Mouse (Mus musculus) limb, embryonic 10.5 days (tissue): ENCODE measurements around the gene Il1r1. TPM values are rescaled to one million over a fixed set of nuclear protein-coding genes. Genes with fewer than 3 reads are reported as not detected.

Source experiments
- DNase-seq: peaks from one replicate; pipeline ENCODE4 v3.0.0-alpha.2; 2017; ENCODE audit warnings: low spot score
- H3K27ac ChIP-seq: fragments of 300-500 bp; sonication (generic); 2 replicates; pipeline ENCODE4 v1.5.1; 2016; ENCODE audit warnings: mild to moderate bottlenecking
- H3K27me3 ChIP-seq: fragments of 300-500 bp; sonication (generic); 2 replicates; pipeline ENCODE4 v1.6.1; 2016; ENCODE audit warnings: low read depth, mild to moderate bottlenecking; ENCODE audit not compliant: poor library complexity, severe bottlenecking
- H3K36me3 ChIP-seq: fragments of 300-500 bp; sonication (generic); 2 replicates; pipeline ENCODE4 v1.6.1; 2016; ENCODE audit warnings: mild to moderate bottlenecking, moderate library complexity
- H3K4me1 ChIP-seq: fragments of 300-500 bp; sonication (generic); 2 replicates; pipeline ENCODE4 v1.6.1; 2016
- H3K4me3 ChIP-seq: fragments of 300-500 bp; sonication (generic); 2 replicates; pipeline ENCODE4 v1.5.1; 2016; ENCODE audit warnings: mild to moderate bottlenecking, moderate library complexity
- H3K9me3 ChIP-seq: fragments of 300-500 bp; sonication (generic); replicated peaks from 2 replicates; pipeline ENCODE4 v1.6.1; 2016; ENCODE audit warnings: mild to moderate bottlenecking
- WGBS: fragments of 180-500 bp; shearing (Covaris S2); methylation state at CpG from one replicate; pipeline ENCODE4 v1.1.7; 2016; 5-methylcytosine and 5-hydroxymethylcytosine counted together
- polyA plus RNA-seq: library from polyadenylated mRNA; unstranded; fragments of >200 nt; fragmentation: Nextera tagmentation; extraction: Ambion mirVana; gene quantifications from 2 replicates; pipeline ENCODE4 v1.2.1, GENCODE M21; 2016

Il1r1 gene
- polyA plus RNA-seq: 0.51 and 0.60 TPM in 2 replicates

- WGBS: 59% methylated on average over 12 of the region's 12 CpGs
- Histone ChIP-seq H3K4me3 (no peak within 1 kb of the TSS), H3K9me3 (no peaks in the 10 kb centered on the region), H3K27ac (no peak within 1 kb of the TSS), H3K27me3 (no peaks in the 10 kb centered on the region), H3K36me3 (no peaks in the 10 kb centered on the region), H3K4me1 (peaks cover 6% of the 10 kb centered on the region)
- DNase-seq: no peak
Observed at GRCm38 (mm10) chr1:40224539-40225284, at the start of gene Il1r1. Gene Il1r1, plus strand, starts transcription at chr1:40225080.

DNA sequence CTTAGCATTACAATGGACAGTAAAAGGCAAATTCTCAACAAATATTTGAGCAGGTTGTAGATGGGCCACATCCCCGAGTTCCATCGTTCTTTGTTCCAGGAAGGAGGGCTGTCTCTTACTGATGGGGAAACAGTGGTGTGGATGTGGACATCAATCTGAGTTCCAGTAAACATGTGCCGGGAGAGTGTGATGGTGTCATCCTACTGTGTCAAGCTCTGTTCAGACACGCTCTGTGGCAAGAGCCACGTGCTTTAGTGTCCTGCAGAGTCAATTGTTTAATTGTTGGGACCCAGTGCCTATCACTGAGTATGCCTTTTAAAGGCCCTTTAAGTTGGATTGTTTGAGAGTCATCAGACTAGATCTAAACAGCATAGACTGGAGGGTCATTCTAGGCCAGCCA lies 49.8 kb upstream of the Il1r1 start:
- no peak overlapping the region for H3K27ac ChIP-seq
- no peak overlapping the region for H3K4me3 ChIP-seq
- no peaks in the 10 kb centered on the region for H3K36me3 ChIP-seq
- WGBS: 82% methylated on average over 5 of the region's 5 CpGs
- H3K27me3 ChIP-seq: no peaks in the 10 kb centered on the region
- no peaks in the 10 kb centered on the region for H3K4me1 ChIP-seq
- no peaks in the 10 kb centered on the region for H3K9me3 ChIP-seq
- no peak for DNase-seq

DNA sequence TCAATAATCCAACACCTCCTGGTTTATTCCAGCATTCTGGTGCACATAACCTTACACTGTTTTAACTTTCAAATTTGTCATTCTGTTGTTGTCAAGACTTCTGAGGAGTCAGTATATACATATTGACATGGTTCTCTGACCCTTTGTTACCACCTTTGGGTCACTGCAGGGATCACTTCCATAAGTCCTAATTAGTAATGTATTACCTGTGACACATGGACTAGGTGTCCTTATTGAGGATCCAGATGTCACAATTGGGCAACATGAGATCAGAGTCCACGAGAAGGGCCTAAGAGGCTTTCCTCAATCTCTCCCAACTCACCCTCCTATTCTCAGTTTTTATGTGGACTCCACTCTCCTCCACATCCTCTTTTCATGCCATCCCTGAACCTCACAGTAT lies 49.1 kb upstream of the Il1r1 start:
- Histone ChIP-seq H3K9me3 (no peaks in the 10 kb centered on the region), H3K36me3 (no peaks in the 10 kb centered on the region), H3K4me3 (no peak overlapping the region), H3K4me1 (no peaks in the 10 kb centered on the region), H3K27ac (no peak overlapping the region), H3K27me3 (no peaks in the 10 kb centered on the region)
- no peak for DNase-seq
- WGBS: 88% methylated on average over 1 of the region's 1 CpGs

GRCm38 (mm10) chr1:40179031-40179430 lies 45.8 kb upstream of the Il1r1 start:
- H3K9me3 ChIP-seq: no peaks in the 10 kb centered on the region
- 86% methylated on average over 4 of the region's 4 CpGs for WGBS

GRCm38 (mm10) chr1:40179493-40179892 lies 45.4 kb upstream of the Il1r1 start:
- 77% methylated on average over 1 of the region's 1 CpGs for WGBS
- Histone ChIP-seq H3K4me1 (no peaks in the 10 kb centered on the region), H3K4me3 (no peak overlapping the region), H3K36me3 (no peaks in the 10 kb centered on the region), H3K27me3 (no peaks in the 10 kb centered on the region), H3K9me3 (no peaks in the 10 kb centered on the region), H3K27ac (no peak overlapping the region)
- DNase-seq: no peak

More at GRCm38 (mm10) chr1:40179031-40179430, 45.8 kb upstream of the Il1r1 start:
- no peak for DNase-seq
- no peaks in the 10 kb centered on the region for H3K4me1 ChIP-seq
- H3K4me3 ChIP-seq: no peak overlapping the region
- H3K27ac ChIP-seq: no peak overlapping the region
- H3K36me3 ChIP-seq: no peaks in the 10 kb centered on the region
- H3K27me3 ChIP-seq: no peaks in the 10 kb centered on the region

- Histone ChIP-seq H3K27ac (no peak overlapping the region), H3K36me3 (no peaks in the 10 kb centered on the region), H3K4me3 (no peak overlapping the region), H3K9me3 (no peaks in the 10 kb centered on the region), H3K4me1 (no peaks in the 10 kb centered on the region), H3K27me3 (no peaks in the 10 kb centered on the region)
- WGBS: 92% methylated on average over 2 of the region's 2 CpGs
- DNase-seq: no peak
Observed at GRCm38 (mm10) chr1:40180861-40181260, 44.0 kb upstream of the Il1r1 start.

DNA sequence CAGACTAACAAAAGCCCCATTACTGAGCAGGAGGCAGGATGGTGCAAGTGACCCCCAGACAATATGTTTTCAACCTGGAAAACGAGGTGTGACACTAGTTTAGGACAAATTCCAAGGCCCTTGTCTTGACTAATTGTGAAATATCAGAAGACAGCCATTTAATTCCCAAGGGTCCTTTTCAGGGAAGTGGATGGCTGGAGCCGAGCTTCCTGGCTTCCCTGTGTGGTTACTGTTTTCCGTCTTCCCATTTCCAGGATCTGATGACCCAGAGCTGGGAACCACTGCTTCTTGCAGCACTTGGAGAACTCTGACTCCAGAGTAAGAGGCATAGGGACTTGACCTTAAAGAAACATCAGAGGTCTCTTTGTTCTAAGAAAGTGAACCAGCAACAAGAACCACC lies 43.2 kb upstream of the Il1r1 start:
- no peak overlapping the region for H3K4me3 ChIP-seq
- no peaks in the 10 kb centered on the region for H3K9me3 ChIP-seq
- H3K4me1 ChIP-seq: no peaks in the 10 kb centered on the region
- DNase-seq: no peak
- no peaks in the 10 kb centered on the region for H3K36me3 ChIP-seq
- no peaks in the 10 kb centered on the region for H3K27me3 ChIP-seq
- 55% methylated on average over 3 of the region's 3 CpGs for WGBS
- H3K27ac ChIP-seq: no peak overlapping the region

DNA sequence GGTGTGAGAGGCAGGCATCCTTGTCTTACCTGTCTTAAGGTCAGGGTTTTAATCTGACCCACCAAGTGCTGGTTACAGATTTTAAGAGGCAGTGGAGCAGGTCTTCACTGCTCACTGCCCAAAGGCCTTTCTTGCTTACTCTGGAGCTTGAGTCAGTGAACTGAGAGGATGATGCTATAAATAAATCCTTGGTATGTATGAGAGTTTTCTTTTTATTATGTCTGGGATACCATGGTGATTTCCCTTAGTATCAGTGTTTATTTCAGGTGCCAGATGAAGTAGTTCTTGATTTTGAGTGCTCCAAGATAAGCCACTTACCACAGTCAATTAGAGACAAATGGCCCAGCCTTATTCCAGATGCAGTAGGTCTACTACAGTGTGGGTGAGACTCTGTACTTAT lies 41.5 kb upstream of the Il1r1 start:
- no peak for DNase-seq
- Histone ChIP-seq H3K9me3 (no peaks in the 10 kb centered on the region), H3K4me3 (no peak overlapping the region), H3K27ac (no peak overlapping the region), H3K27me3 (no peaks in the 10 kb centered on the region), H3K36me3 (no peaks in the 10 kb centered on the region), H3K4me1 (no peaks in the 10 kb centered on the region)

- Histone ChIP-seq H3K4me3 (no peak overlapping the region), H3K27me3 (no peaks in the 10 kb centered on the region), H3K9me3 (no peaks in the 10 kb centered on the region), H3K36me3 (no peaks in the 10 kb centered on the region), H3K27ac (no peak overlapping the region), H3K4me1 (no peaks in the 10 kb centered on the region)
- DNase-seq: no peak
- 89% methylated on average over 1 of the region's 1 CpGs for WGBS
Observed at GRCm38 (mm10) chr1:40187961-40188360, 36.9 kb upstream of the Il1r1 start.

GRCm38 (mm10) chr1:40190025-40190424 lies 34.9 kb upstream of the Il1r1 start:
- Histone ChIP-seq H3K4me3 (no peak overlapping the region), H3K36me3 (no peaks in the 10 kb centered on the region), H3K4me1 (no peaks in the 10 kb centered on the region), H3K27me3 (no peaks in the 10 kb centered on the region), H3K27ac (no peak overlapping the region), H3K9me3 (no peaks in the 10 kb centered on the region)
- 80% methylated on average over 5 of the region's 5 CpGs for WGBS
- DNase-seq: no peak

DNA sequence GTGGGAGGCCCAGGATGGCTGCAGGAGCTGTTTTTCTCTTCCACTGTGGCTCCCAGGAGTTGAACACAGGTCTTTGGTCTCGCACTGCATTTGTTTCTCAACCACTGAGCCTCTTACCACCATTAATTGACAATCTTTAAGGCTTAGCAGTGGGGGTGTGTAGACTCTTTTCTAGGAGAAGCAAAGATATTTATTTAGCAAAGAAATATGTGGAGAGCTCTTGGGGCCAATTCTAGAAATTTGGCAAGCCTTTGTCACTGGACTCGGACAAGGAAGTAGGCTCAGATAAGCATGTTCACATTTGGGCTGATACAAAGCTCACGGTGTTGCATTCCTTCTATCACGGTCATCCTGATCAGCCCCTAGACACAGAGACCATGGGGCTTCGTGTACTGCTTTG lies 34.0 kb upstream of the Il1r1 start:
- H3K27me3 ChIP-seq: no peaks in the 10 kb centered on the region
- H3K4me3 ChIP-seq: no peak overlapping the region
- 86% methylated on average over 5 of the region's 5 CpGs for WGBS
- no peak for DNase-seq
- no peak overlapping the region for H3K27ac ChIP-seq
- no peaks in the 10 kb centered on the region for H3K36me3 ChIP-seq
- no peaks in the 10 kb centered on the region for H3K4me1 ChIP-seq
- H3K9me3 ChIP-seq: no peaks in the 10 kb centered on the region

DNA sequence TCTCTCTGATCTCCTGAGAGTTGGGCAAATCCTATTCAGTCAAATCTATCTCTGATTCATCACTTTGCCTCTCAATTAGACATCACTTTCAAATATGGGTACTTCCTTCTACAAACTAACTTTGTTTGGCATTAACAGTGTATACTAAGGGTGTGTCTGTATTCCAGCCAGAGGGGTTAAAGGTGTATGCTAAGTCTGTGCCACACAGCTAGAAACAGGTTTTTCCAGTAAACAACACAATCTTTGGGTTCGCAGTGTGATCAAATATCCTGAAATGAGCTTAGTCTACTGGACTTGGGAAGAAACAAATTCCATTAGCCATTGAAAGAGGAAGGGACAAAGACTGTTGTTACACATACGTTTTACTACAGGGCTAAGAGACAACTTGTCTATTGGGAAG lies 30.6 kb upstream of the Il1r1 start:
- Histone ChIP-seq H3K27me3 (no peaks in the 10 kb centered on the region), H3K27ac (no peak overlapping the region), H3K4me1 (no peaks in the 10 kb centered on the region), H3K9me3 (no peaks in the 10 kb centered on the region), H3K4me3 (no peak overlapping the region), H3K36me3 (no peaks in the 10 kb centered on the region)
- DNase-seq: no peak
- WGBS: 87% methylated on average over 2 of the region's 2 CpGs

DNA sequence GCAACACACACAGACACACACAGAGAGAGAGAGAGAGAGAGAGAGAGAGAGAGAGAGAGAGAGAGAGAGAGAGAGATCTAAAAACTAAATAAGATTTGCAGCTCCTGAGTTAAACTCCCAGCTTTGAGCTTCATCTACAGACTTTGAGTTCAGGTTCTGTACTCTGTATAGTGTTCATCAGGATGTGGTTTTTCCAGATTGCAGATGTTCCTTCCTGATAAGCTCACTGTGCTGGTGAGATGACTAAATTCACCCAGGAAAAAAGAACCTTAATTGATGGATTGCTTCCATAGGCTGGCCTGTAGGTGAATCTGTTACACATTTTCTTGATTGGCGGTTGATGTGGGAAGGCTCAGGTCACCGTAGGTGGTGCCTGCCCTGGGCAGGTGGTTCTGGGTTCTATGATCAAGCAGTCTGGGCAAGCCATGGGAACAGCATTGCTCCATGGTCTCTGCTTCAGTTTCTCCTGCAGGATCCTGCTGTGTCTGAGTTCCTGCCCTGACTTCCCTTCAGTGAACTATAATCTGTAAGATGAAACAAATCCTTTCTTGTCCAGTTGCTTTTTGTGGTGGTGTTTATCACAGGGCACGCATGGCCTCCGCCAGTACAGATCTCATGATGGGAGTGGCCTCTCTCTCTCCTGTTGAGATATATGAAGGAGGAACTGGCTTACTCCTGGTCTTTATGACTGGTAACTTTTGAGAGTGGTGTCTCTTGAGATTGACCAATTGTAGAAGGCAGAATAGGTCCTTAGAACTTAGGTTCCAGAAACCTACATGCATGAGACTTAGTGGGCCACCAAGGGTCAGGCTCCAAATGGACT lies 11.3 kb upstream of the Il1r1 start:
- H3K27ac ChIP-seq: no peak overlapping the region
- 92% methylated on average over 4 of the region's 4 CpGs for WGBS
- H3K4me3 ChIP-seq: no peak overlapping the region
- H3K4me1 ChIP-seq: no peaks in the 10 kb centered on the region
- no peaks in the 10 kb centered on the region for H3K9me3 ChIP-seq
- no peak for DNase-seq
- no peaks in the 10 kb centered on the region for H3K36me3 ChIP-seq
- no peaks in the 10 kb centered on the region for H3K27me3 ChIP-seq
